In the genomic region with DNA sequence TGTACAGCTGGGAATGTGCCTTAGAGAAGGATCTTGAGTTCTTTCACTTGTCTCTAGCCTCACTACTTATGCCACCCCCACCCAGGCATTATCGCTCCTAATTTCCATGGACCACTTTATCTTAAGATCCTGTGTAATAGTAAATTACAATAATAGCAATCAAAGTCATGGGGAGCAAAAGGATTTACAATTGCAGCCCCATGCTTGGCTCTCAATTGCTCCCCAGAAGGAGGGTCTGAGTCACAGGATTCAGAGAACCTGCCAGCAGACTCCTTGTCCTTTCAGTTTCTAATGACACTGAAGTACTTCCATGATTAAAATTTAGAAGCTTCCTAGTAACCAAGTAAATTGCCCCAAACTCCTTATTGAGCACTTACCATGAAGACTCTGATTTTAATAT, we compare ENCODE assay signal across 16 mouse cellular contexts.
"Had no signal": no experiment of that assay in that cellular context is flagged by ENCODE, and none has a peak within 500 bp of the region (broad histone marks: within the 10 kb centered on the region; RNA-seq: fewer than 3 reads in every experiment).

No protein-coding gene starts in this region.

- H3K27me3 ChIP-seq: midbrain, embryonic 12.5 days; neural tube, embryonic 13.5 days; neural tube, embryonic 15.5 days; stomach, embryonic 15.5 days had no signal

- H3K9me3 ChIP-seq: midbrain, embryonic 12.5 days; neural tube, embryonic 13.5 days; neural tube, embryonic 15.5 days; stomach, embryonic 15.5 days had no signal

- H3K4me3 ChIP-seq: midbrain, embryonic 12.5 days; myocyte; neural tube, embryonic 13.5 days; neural tube, embryonic 15.5 days; stomach, embryonic 15.5 days had no signal

- H3K4me2 ChIP-seq: lung, embryonic 14.5 days; midbrain, embryonic 12.5 days; neural tube, embryonic 13.5 days; neural tube, embryonic 15.5 days; stomach, embryonic 15.5 days had no signal

- H3K27ac ChIP-seq: midbrain, embryonic 12.5 days; neural tube, embryonic 13.5 days; neural tube, embryonic 15.5 days; stomach, embryonic 15.5 days; stomach, postnatal 0 days had no signal

- H3K36me3 ChIP-seq: midbrain, embryonic 12.5 days; neural tube, embryonic 13.5 days; neural tube, embryonic 15.5 days; stomach, embryonic 15.5 days had no signal

- H3K9ac ChIP-seq: lung, embryonic 14.5 days; midbrain, embryonic 12.5 days; neural tube, embryonic 13.5 days; neural tube, embryonic 15.5 days; stomach, embryonic 15.5 days had no signal

- ATAC-seq: midbrain, embryonic 16.5 days had no signal

- H3K4me1 ChIP-seq: midbrain, embryonic 12.5 days; neural tube, embryonic 15.5 days; stomach, embryonic 15.5 days had no signal

- DNase-seq: lung, adult 18-20 months; lung, embryonic 14.5 days; lung, postnatal 10 days; lung, postnatal 4 days; midbrain, embryonic 14.5 days; right cerebral cortex, postnatal 14 days; thymus, adult 2 months; thymus, postnatal 25 days; thymus, postnatal 4 days had no signal
